Mouse (Mus musculus) liver, embryonic 18 days (tissue): Measurements from ENCODE around the gene Utp4. TPM values are rescaled to one million over a fixed set of nuclear protein-coding genes. Genes with fewer than 3 reads are reported as not detected.

ENCODE experiments used
- polyA plus RNA-seq: library from polyadenylated mRNA; depleted of rRNA; stranded (reverse); fragments of >200 nt; gene quantifications from 2 replicates; pipeline ENCODE4 v1.2.3, GENCODE M21; 2012; rRNA removed

Utp4 gene
- polyA plus RNA-seq: 17.6 and 19.6 TPM in 2 replicates

GRCm38 (mm10) chr8:106893481-106894156, at the start of gene Utp4:
Utp4 (plus strand) TSS chr8:106893636.

GRCm38 (mm10) chr8:106870051-106870450, 23.4 kb upstream of the Utp4 start, which contains the start of gene Has3:
Has3 (plus strand) TSS chr8:106870242.

GRCm38 (mm10) chr8:106935324-106935869, 42.0 kb downstream of the Utp4 start, which contains the start of gene Sntb2:
Sntb2 (plus strand) TSS chr8:106935750.

Other genes with a start within 250 kb of the Utp4 start
- gene Tango6, start 210.6 kb upstream of the Utp4 start, polyA plus RNA-seq: 1.5 and 1.9 TPM in 2 replicates
- gene Has3, start 23.4 kb upstream of the Utp4 start, polyA plus RNA-seq: 0.10 and 0.12 TPM in 2 replicates
- 1.1 and 1.2 TPM in 2 replicates for gene Sntb2, start 42.1 kb downstream of the Utp4 start, polyA plus RNA-seq
- gene Vps4a, start 137.6 kb downstream of the Utp4 start, polyA plus RNA-seq: 12.3 and 12.4 TPM in 2 replicates
- 10.5 and 11.7 TPM in 2 replicates for gene Pdf, start 155.0 kb downstream of the Utp4 start, polyA plus RNA-seq
- 17.1 and 17.2 TPM in 2 replicates for gene Cog8, start 163.1 kb downstream of the Utp4 start, polyA plus RNA-seq
- gene Nip7, start 163.2 kb downstream of the Utp4 start, polyA plus RNA-seq: 20.0 and 23.8 TPM in 2 replicates
- gene Tmed6, start 172.0 kb downstream of the Utp4 start, polyA plus RNA-seq: 1.3 and 1.4 TPM in 2 replicates
- 7.0 and 7.8 TPM in 2 replicates for gene Terf2, start 202.9 kb downstream of the Utp4 start, polyA plus RNA-seq